In genomic region chr9:32495643-32495997, GRCm38 (mm10) we compare ENCODE assay signal across 13 mouse cellular contexts. TPM values are rescaled to one million over a fixed set of nuclear protein-coding genes. Genes with fewer than 3 reads are reported as not detected.
DNase-seq lines count a peak whose midpoint lies in the region; ATAC-seq and TF ChIP-seq lines count a peak whose summit lies in the region.
"Had no signal": no experiment of that assay in that cellular context is flagged by ENCODE, and none has a peak within 500 bp of the region (broad histone marks: within the 10 kb centered on the region; RNA-seq: fewer than 3 reads in every experiment).

No protein-coding gene starts in this region.

- 19% methylated on average over 7 of the region's 7 CpGs for WGBS in heart, embryonic 12.5 days
- WGBS in spleen, adult 2 months = 49% methylated on average over 7 of the region's 7 CpGs
- WGBS in liver, embryonic 14.5 days (ENCODE audit: insufficient replicate concordance) = 6% methylated on average over 7 of the region's 7 CpGs

- no peak overlapping the region for H3K4me3 ChIP-seq in heart, embryonic 12.5 days
- no peak overlapping the region for H3K4me3 ChIP-seq in spleen, adult 2 months (ENCODE audit: extremely low read depth, insufficient read depth, insufficient read length)
- H3K4me3 ChIP-seq in liver, embryonic 14.5 days (ENCODE audit: insufficient read depth in 1 of 2, low read depth in 2 of 2, low read length in 2 of 2) = no peak overlapping the region
- H3K4me3 ChIP-seq: forebrain, embryonic 12.5 days; layer of hippocampus, adult 2 months had no signal

- TF ChIP-seq CTCF in spleen, adult 2 months (IDR thresholded peaks at IDR 0.05; ENCODE audit: extremely low read depth, insufficient read depth, insufficient read length, insufficient replicate concordance) = no peak
- TF ChIP-seq CTCF in liver, embryonic 14.5 days (IDR thresholded peaks at IDR 0.05; ENCODE audit: low read depth) = no peak

- peaks cover 12% of the 10 kb centered on the region for H3K4me1 ChIP-seq in heart, embryonic 12.5 days (replicated peaks)
- H3K4me1 ChIP-seq in spleen, adult 2 months (ENCODE audit: control insufficient read depth, insufficient read depth, insufficient read length) = peaks cover 53% of the 10 kb centered on the region
- peaks cover 0 to 15% of the 10 kb centered on the region in 2 experiments; a peak in 2 of 4 replicates for H3K4me1 ChIP-seq in liver, embryonic 14.5 days (replicated peaks; ENCODE audit: control insufficient read depth in 2 of 2, insufficient read depth in 2 of 2, low read length in 1 of 2)

- no peaks in the 10 kb centered on the region for H3K27me3 ChIP-seq in heart, embryonic 12.5 days (replicated peaks)
- no peaks in the 10 kb centered on the region for H3K27me3 ChIP-seq in spleen, adult 2 months (ENCODE audit: control insufficient read depth, insufficient read depth, low read length)
- H3K27me3 ChIP-seq in liver, embryonic 14.5 days (ENCODE audit: control insufficient read depth, insufficient read depth, low read length) = no peaks in the 10 kb centered on the region

- no peak for ATAC-seq in heart, embryonic 12.5 days (ENCODE audit: insufficient number of reproducible peaks, low FRiP score)
- peak; percentile 43; the same call in 1 of the 2 replicates for ATAC-seq in liver, embryonic 14.5 days (ENCODE audit: insufficient read depth)

- H3K4me2 ChIP-seq in heart, embryonic 12.5 days = peak overlapping the region; percentile 38
- H3K4me2 ChIP-seq in liver, embryonic 14.5 days (ENCODE audit: low read depth) = no peak overlapping the region
- H3K4me2 ChIP-seq: forebrain, embryonic 12.5 days had no signal

- TF ChIP-seq EP300 in liver, embryonic 14.5 days (IDR thresholded peaks at IDR 0.05; ENCODE audit: low read depth) = peak; percentile 19; the same call in 1 of the 2 replicates

- H3K36me3 ChIP-seq in heart, embryonic 12.5 days = no peaks in the 10 kb centered on the region
- H3K36me3 ChIP-seq in spleen, adult 2 months (ENCODE audit: control insufficient read depth, insufficient read depth, low read length) = peaks cover 3% of the 10 kb centered on the region; the same call in 1 of the 2 replicates
- no peaks in the 10 kb centered on the region for H3K36me3 ChIP-seq in liver, embryonic 14.5 days (replicated peaks; ENCODE audit: control insufficient read depth, insufficient read depth, low read depth)
- H3K36me3 ChIP-seq: forebrain, embryonic 12.5 days had no signal

- H3K9me3 ChIP-seq in heart, embryonic 12.5 days (replicated peaks) = no peaks in the 10 kb centered on the region
- no peaks in the 10 kb centered on the region for H3K9me3 ChIP-seq in liver, embryonic 14.5 days (ENCODE audit: control insufficient read depth, low read length)
- H3K9me3 ChIP-seq: forebrain, embryonic 12.5 days had no signal

- no peak for TF ChIP-seq POLR2A in spleen, adult 2 months (IDR thresholded peaks at IDR 0.05; ENCODE audit: low read depth, low read length)

- DNase-seq in heart, adult 18-20 months = no peak
- DNase-seq in spleen, adult 2 months (ENCODE audit: low read depth in 1 of 2, low spot score in 2 of 2) = no peak
- no peak for DNase-seq in spleen, adult 12 weeks (ENCODE audit: low spot score)
- DNase-seq in liver, embryonic 14.5 days (ENCODE audit: low read depth in 3 of 3, low spot score in 3 of 3) = no peak
- DNase-seq in layer of hippocampus, adult 11-12 months (ENCODE audit: low spot score) = no peak
- no peak for DNase-seq in embryo, embryonic 9.5 days (ENCODE audit: extremely low spot score)
- no peak for DNase-seq in left cerebral cortex, adult 8-10 months (ENCODE audit: low spot score in 2 of 2)
- DNase-seq: B cell, adult 2 months; cerebellum, adult 18-20 months; lung, postnatal 36 days had no signal

- H3K9ac ChIP-seq in heart, embryonic 12.5 days = no peak overlapping the region
- H3K9ac ChIP-seq in liver, embryonic 14.5 days (replicated peaks) = no peak overlapping the region
- H3K9ac ChIP-seq: forebrain, embryonic 12.5 days had no signal

- 0 out of 2 replicates have a peak overlapping the region, but pooled peaks have one; percentile 5 for H3K27ac ChIP-seq in heart, embryonic 12.5 days (ENCODE audit: poor library complexity, severe bottlenecking)
- peak overlapping the region; percentile 84 for H3K27ac ChIP-seq in spleen, adult 2 months (ENCODE audit: insufficient read depth, low read length)
- no peak overlapping the region for H3K27ac ChIP-seq in liver, embryonic 14.5 days
- H3K27ac ChIP-seq: forebrain, embryonic 12.5 days; layer of hippocampus, adult 2 months had no signal

RNA-seq across cellular contexts. Expression of gene Fli1, which starts 47.0 kb away (rescaled TPM):
- 20.1 and 20.2 TPM in 2 replicates for polyA plus RNA-seq in heart, embryonic 12.5 days (2016; fragmentation: Nextera tagmentation; extraction: Ambion mirVana)
- total RNA-seq in heart, adult 18-20 months (2021) = 10 to 100 TPM; 17.1 to 19.3 TPM
- polyA plus RNA-seq in spleen, adult 2 months (2012; rRNA removed) = 24.4 and 31.3 TPM in 2 replicates
- 2.0 and 2.5 TPM in 2 replicates for polyA plus RNA-seq in liver, embryonic 14.5 days (2012; rRNA removed)
- 6.2 and 6.9 TPM in 2 replicates for polyA plus RNA-seq in liver, embryonic 14.5 days (2014; fragmentation: Nextera tagmentation; extraction: Ambion mirVana)
- 1 to 10 TPM; 4.2 to 7.7 (median 6.6) TPM for total RNA-seq in left cerebral cortex, adult 8-10 months (2022)
